Mouse (Mus musculus) testis, postnatal 10 days (tissue): ENCODE measurements around the gene Nek2.

ENCODE experiments used
- DNase-seq: peaks from one replicate; pipeline ENCODE4 v3.0.0; 2021; ENCODE audit warnings: low spot score

Nek2 gene

GRCm38 (mm10) chr1:191814935-191815334 lies 6.3 kb upstream of the Nek2 start:
- no peak for DNase-seq

- no peak for DNase-seq
These were observed 4.6 kb upstream of the Nek2 start for GRCm38 (mm10) chr1:191816596-191816995.

- peak; percentile 88 for DNase-seq
These were observed 3.7 kb upstream of the Nek2 start for GRCm38 (mm10) chr1:191817418-191818144.

GRCm38 (mm10) chr1:191818145-191818631 lies 3.1 kb upstream of the Nek2 start:
- DNase-seq, result no peak

GRCm38 (mm10) chr1:191819026-191819425 lies 2.2 kb upstream of the Nek2 start:
- DNase-seq, result no peak

- DNase-seq, result no peak
These were observed 306 bp upstream of the Nek2 start for GRCm38 (mm10) chr1:191820951-191821325.

- no peak for DNase-seq
These were observed 7.9 kb downstream of the Nek2 start for GRCm38 (mm10) chr1:191829124-191829523.

GRCm38 (mm10) chr1:191833396-191833795 lies 12.2 kb downstream of the Nek2 start:
- no peak for DNase-seq

GRCm38 (mm10) chr1:191834825-191835224 lies 13.6 kb downstream of the Nek2 start:
- DNase-seq, result peak; percentile 84

- no peak for DNase-seq
These were observed 15.2 kb downstream of the Nek2 start for GRCm38 (mm10) chr1:191836318-191836985.

- no peak for DNase-seq
These were observed 16.4 kb downstream of the Nek2 start for GRCm38 (mm10) chr1:191837691-191838090.

GRCm38 (mm10) chr1:191838994-191839741 lies 17.9 kb downstream of the Nek2 start:
- no peak for DNase-seq

GRCm38 (mm10) chr1:191840774-191841565 lies 19.7 kb downstream of the Nek2 start:
- peak; percentile 64 for DNase-seq

GRCm38 (mm10) chr1:191842247-191842646 lies 21.0 kb downstream of the Nek2 start:
- DNase-seq, result no peak

GRCm38 (mm10) chr1:191846667-191847066 lies 25.4 kb downstream of the Nek2 start:
- DNase-seq, result no peak

GRCm38 (mm10) chr1:191849501-191849900 lies 28.3 kb downstream of the Nek2 start:
- DNase-seq, result no peak

- no peak for DNase-seq
These were observed 32.2 kb downstream of the Nek2 start for GRCm38 (mm10) chr1:191853442-191853841.

- no peak for DNase-seq
These were observed 33.5 kb downstream of the Nek2 start for GRCm38 (mm10) chr1:191854716-191855115.

GRCm38 (mm10) chr1:191855136-191855878 lies 34.1 kb downstream of the Nek2 start:
- DNase-seq, result peak; percentile 67

GRCm38 (mm10) chr1:191856886-191857651 lies 35.8 kb downstream of the Nek2 start:
- no peak for DNase-seq
